Mouse (Mus musculus): ENCODE measurements around the gene Sun5. TPM values are rescaled to one million over a fixed set of nuclear protein-coding genes. Genes with fewer than 3 reads are reported as not detected.

The Sun5 gene
- polyA plus RNA-seq, 1 experiment = not detected

GRCm38 (mm10) chr2:153860315-153860714 is 10.6 kb downstream of the Sun5 start:
- H3K27me3 ChIP-seq (ENCODE audit: control insufficient read depth, insufficient read depth, insufficient read length) = no peaks in the 10 kb centered on the region

GRCm38 (mm10) chr2:153859581-153859980 is 11.3 kb downstream of the Sun5 start:
- H3K36me3 ChIP-seq (ENCODE audit: control insufficient read depth, insufficient read depth) = no peaks in the 10 kb centered on the region
- TF ChIP-seq E2F4 (IDR thresholded peaks at IDR 0.05; ENCODE audit: insufficient read depth) (no peak), USF1 (IDR thresholded peaks at IDR 0.05; ENCODE audit: low read depth) (no peak), TCF3 (IDR thresholded peaks at IDR 0.05; ENCODE audit: insufficient read length, low read depth) (no peak), MAX (IDR thresholded peaks at IDR 0.05; ENCODE audit: low read depth) (no peak), TCF12 (IDR thresholded peaks at IDR 0.05; ENCODE audit: insufficient read depth, poor library complexity, severe bottlenecking) (no peak), POLR2A (IDR thresholded peaks at IDR 0.05; ENCODE audit: insufficient read length, low read depth) (no peak), MYOG (IDR thresholded peaks at IDR 0.05; ENCODE audit: control insufficient read depth in 1 of 3, insufficient read depth in 1 of 3, insufficient read length in 2 of 3, low read depth in 2 of 3) (no peak)
- no peaks in the 10 kb centered on the region for H3K79me2 ChIP-seq (ENCODE audit: control insufficient read depth, insufficient read depth)
- H3K4me2 ChIP-seq (ENCODE audit: low read depth) = no peak overlapping the region
- no peaks in the 10 kb centered on the region for H3K27me3 ChIP-seq (ENCODE audit: control insufficient read depth, insufficient read depth, insufficient read length)
- H3K4me3 ChIP-seq = no peak overlapping the region
- no peak overlapping the region for H3ac ChIP-seq (ENCODE audit: control insufficient read depth, insufficient read length)

More at GRCm38 (mm10) chr2:153860315-153860714, 10.6 kb downstream of the Sun5 start:
- Histone ChIP-seq H3K4me2 (ENCODE audit: low read depth) (no peak overlapping the region), H3K36me3 (ENCODE audit: control insufficient read depth, insufficient read depth) (no peaks in the 10 kb centered on the region), H3ac (ENCODE audit: control insufficient read depth, insufficient read length) (no peak overlapping the region), H3K79me2 (ENCODE audit: control insufficient read depth, insufficient read depth) (no peaks in the 10 kb centered on the region), H3K4me3 (no peak overlapping the region)
- no peak for TF ChIP-seq USF1 (IDR thresholded peaks at IDR 0.05; ENCODE audit: low read depth)
- no peak for TF ChIP-seq MYOD1 (IDR thresholded peaks at IDR 0.05; ENCODE audit: control insufficient read depth in 1 of 3, insufficient read length in 2 of 3, low read depth in 2 of 3)
- no peak for TF ChIP-seq CEBPB (IDR thresholded peaks at IDR 0.05; ENCODE audit: insufficient read depth, poor library complexity, severe bottlenecking)
- TF ChIP-seq MAX (IDR thresholded peaks at IDR 0.05; ENCODE audit: low read depth) = no peak
- no peak for TF ChIP-seq TCF3 (IDR thresholded peaks at IDR 0.05; ENCODE audit: insufficient read length, low read depth)
- TF ChIP-seq REST (IDR thresholded peaks at IDR 0.05; ENCODE audit: insufficient read depth, insufficient read length) = no peak
- TF ChIP-seq MYOG (IDR thresholded peaks at IDR 0.05; ENCODE audit: control insufficient read depth in 1 of 3, insufficient read depth in 1 of 3, insufficient read length in 2 of 3, low read depth in 2 of 3) = no peak
- no peak for TF ChIP-seq POLR2AphosphoS2 (IDR thresholded peaks at IDR 0.05; ENCODE audit: insufficient read length, low read depth)
- TF ChIP-seq TCF12 (IDR thresholded peaks at IDR 0.05; ENCODE audit: insufficient read depth, poor library complexity, severe bottlenecking) = no peak
- no peak for TF ChIP-seq SRF (IDR thresholded peaks at IDR 0.05; ENCODE audit: control insufficient read depth, insufficient read length, low read depth)
- TF ChIP-seq POLR2A (IDR thresholded peaks at IDR 0.05; ENCODE audit: insufficient read length, low read depth) = no peak
- TF ChIP-seq E2F4 (IDR thresholded peaks at IDR 0.05; ENCODE audit: insufficient read depth) = no peak

- TF ChIP-seq E2F4 (IDR thresholded peaks at IDR 0.05; ENCODE audit: insufficient read depth) = no peak
- no peak for TF ChIP-seq POLR2AphosphoS2 (IDR thresholded peaks at IDR 0.05; ENCODE audit: insufficient read length, low read depth)
- no peak for TF ChIP-seq REST (IDR thresholded peaks at IDR 0.05; ENCODE audit: insufficient read depth, insufficient read length)
- no peak for TF ChIP-seq TCF3 (IDR thresholded peaks at IDR 0.05; ENCODE audit: insufficient read length, low read depth)
- TF ChIP-seq TCF12 (IDR thresholded peaks at IDR 0.05; ENCODE audit: insufficient read depth, poor library complexity, severe bottlenecking) = no peak
- TF ChIP-seq SRF (IDR thresholded peaks at IDR 0.05; ENCODE audit: control insufficient read depth, insufficient read length, low read depth) = no peak
- no peak for TF ChIP-seq POLR2A (IDR thresholded peaks at IDR 0.05; ENCODE audit: insufficient read length, low read depth)
- TF ChIP-seq USF1 (IDR thresholded peaks at IDR 0.05; ENCODE audit: low read depth) = no peak
- no peak for TF ChIP-seq MYOG (IDR thresholded peaks at IDR 0.05; ENCODE audit: control insufficient read depth in 1 of 3, insufficient read depth in 1 of 3, insufficient read length in 2 of 3, low read depth in 2 of 3)
- no peak for TF ChIP-seq CEBPB (IDR thresholded peaks at IDR 0.05; ENCODE audit: insufficient read depth, poor library complexity, severe bottlenecking)
- Histone ChIP-seq H3K36me3 (ENCODE audit: control insufficient read depth, insufficient read depth) (no peaks in the 10 kb centered on the region), H3K79me2 (ENCODE audit: control insufficient read depth, insufficient read depth) (no peaks in the 10 kb centered on the region), H3K4me3 (no peak overlapping the region), H3ac (ENCODE audit: control insufficient read depth, insufficient read length) (no peak overlapping the region), H3K27me3 (ENCODE audit: control insufficient read depth, insufficient read depth, insufficient read length) (no peaks in the 10 kb centered on the region), H3K4me2 (ENCODE audit: low read depth) (no peak overlapping the region)
These were observed 17.3 kb downstream of the Sun5 start for GRCm38 (mm10) chr2:153853544-153853943.

GRCm38 (mm10) chr2:153851030-153851360 is 19.9 kb downstream of the Sun5 start:
- no peaks in the 10 kb centered on the region for H3K27me3 ChIP-seq (ENCODE audit: control insufficient read depth, insufficient read depth, insufficient read length)
- H3K36me3 ChIP-seq (ENCODE audit: control insufficient read depth, insufficient read depth) = no peaks in the 10 kb centered on the region
- no peak for TF ChIP-seq MAX (IDR thresholded peaks at IDR 0.05; ENCODE audit: low read depth)
- TF ChIP-seq TCF3 (IDR thresholded peaks at IDR 0.05; ENCODE audit: insufficient read length, low read depth) = no peak
- no peak for TF ChIP-seq REST (IDR thresholded peaks at IDR 0.05; ENCODE audit: insufficient read depth, insufficient read length)
- no peak for TF ChIP-seq MYOD1 (IDR thresholded peaks at IDR 0.05; ENCODE audit: control insufficient read depth in 1 of 3, insufficient read length in 2 of 3, low read depth in 2 of 3)
- no peak for TF ChIP-seq USF1 (IDR thresholded peaks at IDR 0.05; ENCODE audit: low read depth)
- TF ChIP-seq CEBPB (IDR thresholded peaks at IDR 0.05; ENCODE audit: insufficient read depth, poor library complexity, severe bottlenecking) = no peak
- no peak for TF ChIP-seq POLR2A (IDR thresholded peaks at IDR 0.05; ENCODE audit: insufficient read length, low read depth)
- H3K79me2 ChIP-seq (ENCODE audit: control insufficient read depth, insufficient read depth) = no peaks in the 10 kb centered on the region
- H3ac ChIP-seq (ENCODE audit: control insufficient read depth, insufficient read length) = no peak overlapping the region
- no peak overlapping the region for H3K4me2 ChIP-seq (ENCODE audit: low read depth)
- no peak overlapping the region for H3K4me3 ChIP-seq

- Histone ChIP-seq H3K79me2 (ENCODE audit: control insufficient read depth, insufficient read depth) (no peaks in the 10 kb centered on the region), H3K4me3 (no peak overlapping the region), H3K4me2 (ENCODE audit: low read depth) (no peak overlapping the region), H3K27me3 (ENCODE audit: control insufficient read depth, insufficient read depth, insufficient read length) (no peaks in the 10 kb centered on the region), H3K36me3 (ENCODE audit: control insufficient read depth, insufficient read depth) (no peaks in the 10 kb centered on the region), H3ac (ENCODE audit: control insufficient read depth, insufficient read length) (no peak overlapping the region)
- TF ChIP-seq CEBPB (IDR thresholded peaks at IDR 0.05; ENCODE audit: insufficient read depth, poor library complexity, severe bottlenecking) = no peak
- no peak for TF ChIP-seq SRF (IDR thresholded peaks at IDR 0.05; ENCODE audit: control insufficient read depth, insufficient read length, low read depth)
- no peak for TF ChIP-seq MAX (IDR thresholded peaks at IDR 0.05; ENCODE audit: low read depth)
- TF ChIP-seq POLR2A (IDR thresholded peaks at IDR 0.05; ENCODE audit: insufficient read length, low read depth) = no peak
- TF ChIP-seq TCF12 (IDR thresholded peaks at IDR 0.05; ENCODE audit: insufficient read depth, poor library complexity, severe bottlenecking) = no peak
- no peak for TF ChIP-seq MYOD1 (IDR thresholded peaks at IDR 0.05; ENCODE audit: control insufficient read depth in 1 of 3, insufficient read length in 2 of 3, low read depth in 2 of 3)
- TF ChIP-seq E2F4 (IDR thresholded peaks at IDR 0.05; ENCODE audit: insufficient read depth) = no peak
- no peak for TF ChIP-seq REST (IDR thresholded peaks at IDR 0.05; ENCODE audit: insufficient read depth, insufficient read length)
- TF ChIP-seq MYOG (IDR thresholded peaks at IDR 0.05; ENCODE audit: control insufficient read depth in 1 of 3, insufficient read depth in 1 of 3, insufficient read length in 2 of 3, low read depth in 2 of 3) = no peak
- no peak for TF ChIP-seq POLR2AphosphoS2 (IDR thresholded peaks at IDR 0.05; ENCODE audit: insufficient read length, low read depth)
These were observed 20.4 kb downstream of the Sun5 start for GRCm38 (mm10) chr2:153850351-153851029.

Data from myocyte (in vitro differentiated cells).